Mouse (Mus musculus) embryonic facial prominence, embryonic 12.5 days (tissue): ENCODE measurements around the gene Rsph9. TPM values are rescaled to one million over a fixed set of nuclear protein-coding genes. Genes with fewer than 3 reads are reported as not detected.

Source experiments
- ATAC-seq: fragments of 200-750 bp; cut with Nextera tagmentation; 2 replicates; pipeline ENCODE4 v1.8.0; 2017; ENCODE audit not compliant: insufficient number of reproducible peaks, insufficient read depth, low FRiP score, low TSS enrichment
- H3K27ac ChIP-seq: fragments of 300-500 bp; sonication (generic); 2 replicates; pipeline ENCODE4 v1.5.1; 2016; ENCODE audit warnings: mild to moderate bottlenecking
- H3K27me3 ChIP-seq: fragments of 300-500 bp; sonication (generic); 2 replicates; pipeline ENCODE4 v1.6.1; 2016; ENCODE audit warnings: mild to moderate bottlenecking, moderate library complexity
- H3K36me3 ChIP-seq: fragments of 300-500 bp; sonication (generic); 2 replicates; pipeline ENCODE4 v1.6.1; 2016; ENCODE audit warnings: mild to moderate bottlenecking
- H3K4me1 ChIP-seq: fragments of 300-500 bp; sonication (generic); 2 replicates; pipeline ENCODE4 v1.6.1; 2016
- H3K4me2 ChIP-seq: fragments of 300-500 bp; sonication (generic); replicated peaks from 2 replicates; pipeline ENCODE4 v1.6.1; 2016; ENCODE audit warnings: mild to moderate bottlenecking, moderate library complexity
- H3K4me3 ChIP-seq: fragments of 300-500 bp; sonication (generic); 2 replicates; pipeline ENCODE4 v1.5.1; 2016; ENCODE audit warnings: mild to moderate bottlenecking
- H3K9ac ChIP-seq: fragments of 300-500 bp; sonication (generic); 2 replicates; pipeline ENCODE4 v1.6.1; 2016; ENCODE audit warnings: mild to moderate bottlenecking, moderate library complexity
- H3K9me3 ChIP-seq: fragments of 300-500 bp; sonication (generic); 2 replicates; pipeline ENCODE4 v1.6.1; 2016; ENCODE audit warnings: mild to moderate bottlenecking, moderate library complexity
- WGBS: fragments of 180-500 bp; shearing (Covaris S2); methylation state at CpG from one replicate; pipeline ENCODE4 v1.1.7; 2016; 5-methylcytosine and 5-hydroxymethylcytosine counted together
- polyA plus RNA-seq: library from polyadenylated mRNA; unstranded; fragments of >200 nt; fragmentation: Nextera tagmentation; extraction: Ambion mirVana; gene quantifications from 2 replicates; pipeline ENCODE4 v1.2.1, GENCODE M21; 2016

The Rsph9 gene
- 11.7 and 12.2 TPM in 2 replicates for polyA plus RNA-seq

GRCm38 (mm10) chr17:46143578-46144423, at the start of gene Rsph9:
Rsph9 (minus strand) TSS chr17:46144216.
- WGBS = 5% methylated on average over 37 of the region's 37 CpGs
- Histone ChIP-seq H3K4me2 (peak within 1 kb of the TSS; percentile 85), H3K9me3 (no peaks in the 10 kb centered on the region), H3K4me3 (peak within 1 kb of the TSS; percentile 54), H3K36me3 (peaks cover 23% of the 10 kb centered on the region), H3K27me3 (no peaks in the 10 kb centered on the region), H3K27ac (peak within 1 kb of the TSS; percentile 50; the same call in 1 of the 2 replicates), H3K9ac (peak within 1 kb of the TSS; percentile 19), H3K4me1 (peaks cover 14% of the 10 kb centered on the region)
- peak; percentile 95 for ATAC-seq

GRCm38 (mm10) chr17:46188829-46189228, 44.8 kb upstream of the Rsph9 start:
- Histone ChIP-seq H3K9me3 (no peaks in the 10 kb centered on the region), H3K4me2 (no peak overlapping the region), H3K4me1 (no peaks in the 10 kb centered on the region), H3K27me3 (no peaks in the 10 kb centered on the region), H3K36me3 (peaks cover 80% of the 10 kb centered on the region), H3K4me3 (no peak overlapping the region), H3K27ac (no peak overlapping the region), H3K9ac (no peak overlapping the region)
- ATAC-seq = no peak
- WGBS = 98% methylated on average over 2 of the region's 2 CpGs

- 85% methylated on average over 4 of the region's 4 CpGs for WGBS
- H3K4me3 ChIP-seq = no peak overlapping the region
- no peak overlapping the region for H3K4me2 ChIP-seq
- H3K9me3 ChIP-seq = no peaks in the 10 kb centered on the region
- H3K9ac ChIP-seq = no peak overlapping the region
- ATAC-seq = no peak
- H3K4me1 ChIP-seq = no peaks in the 10 kb centered on the region
- peaks cover 86% of the 10 kb centered on the region for H3K36me3 ChIP-seq
- no peaks in the 10 kb centered on the region for H3K27me3 ChIP-seq
- no peak overlapping the region for H3K27ac ChIP-seq
Observed at GRCm38 (mm10) chr17:46182273-46182672, 38.3 kb upstream of the Rsph9 start.

- H3K36me3 ChIP-seq = peaks cover 78% of the 10 kb centered on the region
- no peak overlapping the region for H3K4me3 ChIP-seq
- WGBS = 73% methylated on average over 3 of the region's 3 CpGs
- no peak overlapping the region for H3K27ac ChIP-seq
- no peaks in the 10 kb centered on the region for H3K27me3 ChIP-seq
- no peak overlapping the region for H3K9ac ChIP-seq
- ATAC-seq = no peak
- no peak overlapping the region for H3K4me2 ChIP-seq
- H3K9me3 ChIP-seq = no peaks in the 10 kb centered on the region
- H3K4me1 ChIP-seq = no peaks in the 10 kb centered on the region
Observed at GRCm38 (mm10) chr17:46170538-46170937, 26.5 kb upstream of the Rsph9 start.

GRCm38 (mm10) chr17:46168768-46169167, 24.8 kb upstream of the Rsph9 start:
- Histone ChIP-seq H3K27ac (no peak overlapping the region), H3K4me2 (no peak overlapping the region), H3K36me3 (peaks cover 91% of the 10 kb centered on the region), H3K9ac (no peak overlapping the region), H3K9me3 (no peaks in the 10 kb centered on the region), H3K27me3 (no peaks in the 10 kb centered on the region), H3K4me3 (no peak overlapping the region), H3K4me1 (no peaks in the 10 kb centered on the region)
- no peak for ATAC-seq
- 85% methylated on average over 5 of the region's 5 CpGs for WGBS

GRCm38 (mm10) chr17:46168318-46168717, 24.3 kb upstream of the Rsph9 start:
- H3K4me2 ChIP-seq = no peak overlapping the region
- no peak overlapping the region for H3K9ac ChIP-seq
- H3K27me3 ChIP-seq = no peaks in the 10 kb centered on the region
- ATAC-seq = no peak
- no peaks in the 10 kb centered on the region for H3K9me3 ChIP-seq
- H3K27ac ChIP-seq = no peak overlapping the region
- no peaks in the 10 kb centered on the region for H3K4me1 ChIP-seq
- H3K4me3 ChIP-seq = no peak overlapping the region
- WGBS = 51% methylated on average over 5 of the region's 5 CpGs
- peaks cover 93% of the 10 kb centered on the region for H3K36me3 ChIP-seq

- H3K9me3 ChIP-seq = no peaks in the 10 kb centered on the region
- H3K36me3 ChIP-seq = peaks cover 81% of the 10 kb centered on the region
- H3K4me3 ChIP-seq = no peak overlapping the region
- no peak overlapping the region for H3K4me2 ChIP-seq
- WGBS = 88% methylated on average over 11 of the region's 11 CpGs
- H3K27ac ChIP-seq = no peak overlapping the region
- no peaks in the 10 kb centered on the region for H3K27me3 ChIP-seq
- peaks cover 9% of the 10 kb centered on the region; the same call in 1 of the 2 replicates for H3K4me1 ChIP-seq
- ATAC-seq = no peak
- no peak overlapping the region for H3K9ac ChIP-seq
Observed at GRCm38 (mm10) chr17:46167014-46167413, 23.0 kb upstream of the Rsph9 start.

- ATAC-seq = no peak
- Histone ChIP-seq H3K9me3 (no peaks in the 10 kb centered on the region), H3K4me3 (no peak overlapping the region), H3K4me2 (no peak overlapping the region), H3K27me3 (no peaks in the 10 kb centered on the region), H3K36me3 (peaks cover 77% of the 10 kb centered on the region), H3K27ac (no peak overlapping the region), H3K9ac (no peak overlapping the region), H3K4me1 (peaks cover 14% of the 10 kb centered on the region; the same call in 1 of the 2 replicates)
- WGBS = 86% methylated on average over 5 of the region's 5 CpGs
Observed at GRCm38 (mm10) chr17:46166270-46166669, 22.3 kb upstream of the Rsph9 start.

- peaks cover 69% of the 10 kb centered on the region for H3K36me3 ChIP-seq
- no peak overlapping the region for H3K27ac ChIP-seq
- no peaks in the 10 kb centered on the region for H3K27me3 ChIP-seq
- no peaks in the 10 kb centered on the region for H3K9me3 ChIP-seq
- ATAC-seq = no peak
- H3K9ac ChIP-seq = no peak overlapping the region
- no peak overlapping the region for H3K4me3 ChIP-seq
- H3K4me2 ChIP-seq = no peak overlapping the region
- peaks cover 14% of the 10 kb centered on the region; the same call in 1 of the 2 replicates for H3K4me1 ChIP-seq
- WGBS = 83% methylated on average over 12 of the region's 12 CpGs
Observed at GRCm38 (mm10) chr17:46165460-46165859, 21.4 kb upstream of the Rsph9 start.

- no peak for ATAC-seq
- WGBS = 93% methylated on average over 10 of the region's 10 CpGs
- Histone ChIP-seq H3K4me3 (no peak overlapping the region), H3K36me3 (peaks cover 62% of the 10 kb centered on the region), H3K27ac (no peak overlapping the region), H3K9me3 (no peaks in the 10 kb centered on the region), H3K4me2 (no peak overlapping the region), H3K27me3 (no peaks in the 10 kb centered on the region), H3K4me1 (peaks cover 15% of the 10 kb centered on the region; the same call in 1 of the 2 replicates), H3K9ac (no peak overlapping the region)
Observed at GRCm38 (mm10) chr17:46164791-46165190, 20.8 kb upstream of the Rsph9 start.

- no peaks in the 10 kb centered on the region for H3K9me3 ChIP-seq
- H3K36me3 ChIP-seq = peaks cover 57% of the 10 kb centered on the region
- no peak overlapping the region for H3K4me3 ChIP-seq
- H3K9ac ChIP-seq = no peak overlapping the region
- peaks cover 19% of the 10 kb centered on the region; the same call in 1 of the 2 replicates for H3K4me1 ChIP-seq
- H3K4me2 ChIP-seq = no peak overlapping the region
- no peak for ATAC-seq
- 94% methylated on average over 8 of the region's 8 CpGs for WGBS
- no peak overlapping the region for H3K27ac ChIP-seq
- no peaks in the 10 kb centered on the region for H3K27me3 ChIP-seq
Observed at GRCm38 (mm10) chr17:46164301-46164700, 20.3 kb upstream of the Rsph9 start.

- H3K9me3 ChIP-seq = no peaks in the 10 kb centered on the region
- WGBS = 84% methylated on average over 9 of the region's 9 CpGs
- no peaks in the 10 kb centered on the region for H3K27me3 ChIP-seq
- H3K4me3 ChIP-seq = no peak overlapping the region
- H3K4me1 ChIP-seq = peaks cover 19% of the 10 kb centered on the region; the same call in 1 of the 2 replicates
- no peak overlapping the region for H3K27ac ChIP-seq
- ATAC-seq = no peak
- H3K9ac ChIP-seq = no peak overlapping the region
- no peak overlapping the region for H3K4me2 ChIP-seq
- H3K36me3 ChIP-seq = peaks cover 45% of the 10 kb centered on the region
Observed at GRCm38 (mm10) chr17:46162951-46163421, 19.0 kb upstream of the Rsph9 start.
